Mouse (Mus musculus) ES-CJ7 (cell line): ENCODE results near the gene Ube2g1.

Source experiments
- DNase-seq: peaks from one replicate; pipeline ENCODE4 v3.0.0; 2011; ENCODE audit warnings: low read depth, low spot score

Ube2g1 gene

GRCm38 (mm10) chr11:72597780-72598179 is 9.3 kb upstream of the Ube2g1 start:
- no peak for DNase-seq

- DNase-seq, result peak; percentile 70
Observed at GRCm38 (mm10) chr11:72607469-72608070, 487 bp downstream of the Ube2g1 start.

GRCm38 (mm10) chr11:72608071-72608679 is 1.1 kb downstream of the Ube2g1 start:
- DNase-seq, result peak; percentile 99

- DNase-seq, result no peak
Observed at GRCm38 (mm10) chr11:72609242-72609641, 2.2 kb downstream of the Ube2g1 start.

GRCm38 (mm10) chr11:72614336-72614735 is 7.3 kb downstream of the Ube2g1 start:
- peak; percentile 52 for DNase-seq

GRCm38 (mm10) chr11:72615931-72616330 is 8.8 kb downstream of the Ube2g1 start:
- peak; percentile 62 for DNase-seq

GRCm38 (mm10) chr11:72618476-72618875 is 11.4 kb downstream of the Ube2g1 start:
- no peak for DNase-seq

GRCm38 (mm10) chr11:72642730-72643129 is 35.6 kb downstream of the Ube2g1 start:
- peak; percentile 70 for DNase-seq

- DNase-seq, result no peak
Observed at GRCm38 (mm10) chr11:72645386-72645785, 38.3 kb downstream of the Ube2g1 start.

- no peak for DNase-seq
Observed at GRCm38 (mm10) chr11:72650347-72650746, 43.3 kb downstream of the Ube2g1 start.

GRCm38 (mm10) chr11:72659918-72660317 is 52.8 kb downstream of the Ube2g1 start:
- DNase-seq, result peak; percentile 18

- no peak for DNase-seq
Observed at GRCm38 (mm10) chr11:72660359-72660758, 53.3 kb downstream of the Ube2g1 start.

- no peak for DNase-seq
Observed at GRCm38 (mm10) chr11:72664641-72665040, 57.6 kb downstream of the Ube2g1 start.

GRCm38 (mm10) chr11:72670634-72671033 is 63.6 kb downstream of the Ube2g1 start:
- no peak for DNase-seq

- DNase-seq, result no peak
Observed at GRCm38 (mm10) chr11:72671294-72671988, 64.4 kb downstream of the Ube2g1 start.

GRCm38 (mm10) chr11:72672438-72672837 is 65.4 kb downstream of the Ube2g1 start:
- DNase-seq, result no peak

- DNase-seq, result peak; percentile 36
Observed at GRCm38 (mm10) chr11:72675280-72675679, 68.2 kb downstream of the Ube2g1 start.

- DNase-seq, result no peak
Observed at GRCm38 (mm10) chr11:72680726-72681125, 73.6 kb downstream of the Ube2g1 start.

- DNase-seq, result no peak
Observed at GRCm38 (mm10) chr11:72683402-72683801, 76.3 kb downstream of the Ube2g1 start.

GRCm38 (mm10) chr11:72686697-72687096 is 79.6 kb downstream of the Ube2g1 start:
- DNase-seq, result no peak

- DNase-seq, result peak; percentile 18
Observed at GRCm38 (mm10) chr11:72688242-72688641, 81.2 kb downstream of the Ube2g1 start.

- DNase-seq, result no peak
Observed at GRCm38 (mm10) chr11:72689115-72689514, 82.0 kb downstream of the Ube2g1 start.
